Mouse (Mus musculus) duodenum, adult 2 months (tissue): ENCODE results near the gene Brk1. TPM values are rescaled to one million over a fixed set of nuclear protein-coding genes. Genes with fewer than 3 reads are reported as not detected.

Source experiments
- polyA plus RNA-seq: library from polyadenylated mRNA; depleted of rRNA; stranded (reverse); fragments of >200 nt; gene quantifications from 2 replicates; pipeline ENCODE4 v1.2.3, GENCODE M21; 2012; ENCODE audit warnings: low replicate concordance; rRNA removed

The Brk1 gene
- 67.1 and 90.7 TPM in 2 replicates for polyA plus RNA-seq

GRCm38 (mm10) chr6:113604432-113605223, at the start of gene Brk1:
Gene Brk1, plus strand, starts transcription at chr6:113604772.

DNA sequence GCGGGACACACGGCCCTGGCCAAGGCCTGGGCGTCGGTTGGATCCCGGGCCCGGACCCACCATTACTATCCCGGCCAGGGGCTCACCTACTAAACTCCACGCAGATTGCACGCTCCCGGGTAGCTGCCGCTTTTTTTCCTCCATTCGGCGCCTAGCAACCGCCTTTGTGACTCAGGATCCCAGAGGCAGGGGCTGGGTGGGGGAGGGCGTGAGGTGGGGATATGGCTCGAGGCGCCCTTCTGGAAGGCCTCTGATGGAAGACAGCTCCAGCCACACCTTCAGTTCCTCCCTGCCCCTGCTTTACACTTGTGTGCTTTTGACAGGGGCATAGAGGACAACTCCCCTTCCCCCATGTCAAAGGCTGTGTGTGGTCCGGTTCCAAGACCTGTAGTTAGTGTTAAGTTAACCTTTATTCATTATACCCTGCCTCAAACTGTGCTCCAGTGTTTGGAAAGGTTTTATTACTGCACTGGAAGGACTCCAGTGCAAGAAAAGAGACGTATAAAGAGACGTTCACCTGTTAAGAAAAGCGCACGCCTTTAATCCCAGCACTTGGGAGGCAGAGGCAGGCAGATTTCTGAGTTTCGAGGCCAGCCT, 3.9 kb upstream of the Brk1 start, which contains the start of gene Fancd2os:
Gene Fancd2os, minus strand, starts transcription at position 173 of the 597 bp plus-strand sequence.

DNA sequence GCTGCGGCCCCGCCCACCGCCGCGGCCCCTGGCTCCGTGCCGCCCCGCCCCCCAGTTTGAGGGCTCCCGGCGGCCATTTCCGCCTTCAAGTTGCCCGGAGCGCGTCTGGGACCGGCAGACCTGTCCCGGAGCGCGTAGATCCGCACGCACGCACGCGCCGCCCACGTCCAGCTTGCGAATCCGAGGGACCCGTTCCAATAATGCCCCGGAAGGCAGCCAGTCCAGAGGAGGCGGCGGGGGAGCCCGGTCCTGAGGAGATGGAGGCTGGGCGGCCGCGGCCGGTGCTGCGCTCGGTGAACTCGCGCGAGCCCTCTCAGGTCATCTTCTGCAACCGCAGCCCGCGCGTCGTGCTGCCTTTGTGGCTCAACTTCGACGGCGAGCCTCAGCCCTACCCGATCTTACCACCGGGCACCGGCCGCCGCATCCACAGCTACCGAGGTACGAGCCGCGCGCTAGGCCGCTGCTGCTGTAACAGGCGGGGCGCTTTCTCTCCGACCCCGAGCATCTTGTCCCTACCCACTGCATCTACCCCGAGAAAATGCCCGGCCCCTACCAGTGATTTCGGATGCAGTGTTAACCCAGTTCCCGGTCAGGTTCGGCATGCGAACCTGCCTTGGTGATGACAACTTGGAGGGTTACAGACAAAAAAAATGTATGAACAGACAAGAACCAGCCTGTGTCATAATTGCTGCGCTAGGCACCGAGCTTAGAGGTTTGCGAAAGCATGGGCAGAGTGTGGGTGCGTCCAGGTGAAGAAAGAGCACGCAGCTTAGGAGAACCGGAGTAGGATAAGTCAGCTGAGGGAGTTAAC, 19.6 kb downstream of the Brk1 start, which contains the start of gene Vhl:
Gene Vhl, plus strand, starts transcription at position 19 of the 811 bp plus-strand sequence.

DNA sequence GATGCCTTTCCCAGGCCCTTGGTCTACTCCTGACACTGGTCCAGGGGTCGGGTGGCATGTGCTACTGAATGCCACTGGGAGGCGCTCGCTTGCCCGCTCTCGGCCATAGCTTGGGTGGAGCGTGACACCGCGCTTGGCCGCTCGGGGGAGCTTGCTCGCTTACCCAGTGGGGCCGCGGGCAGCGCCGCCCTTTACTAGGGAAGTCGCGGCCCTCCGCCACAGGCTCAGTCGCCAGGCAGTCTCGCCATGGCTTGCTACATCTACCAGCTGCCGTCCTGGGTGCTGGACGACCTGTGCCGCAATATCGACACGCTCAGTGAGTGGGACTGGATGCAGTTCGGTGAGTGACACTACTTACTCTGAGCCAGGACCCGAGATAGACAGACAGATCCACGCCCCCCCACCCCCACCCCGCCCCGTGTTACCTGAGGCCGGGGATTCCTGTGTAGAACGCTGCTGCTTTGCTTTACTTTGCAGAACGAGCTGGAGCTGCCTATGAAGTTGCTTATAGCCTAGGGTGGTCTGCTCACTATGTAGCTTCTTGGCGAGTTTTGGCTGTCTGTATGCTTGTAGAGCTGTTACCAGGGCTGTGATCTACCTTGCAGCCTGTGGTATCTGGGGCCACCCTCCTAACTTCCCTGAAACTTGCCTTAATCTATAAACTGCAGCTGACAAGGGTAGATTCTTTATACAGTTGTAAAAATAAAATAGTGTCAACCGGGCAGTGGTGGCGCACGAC, 33.9 kb downstream of the Brk1 start, which contains the start of gene Irak2:
Gene Irak2, plus strand, starts transcription at position 166 of the 739 bp plus-strand sequence.

Other genes with a start within 250 kb of the Brk1 start
- 15.6 and 22.6 TPM in 2 replicates for gene Tada3, start 226.9 kb upstream of the Brk1 start, polyA plus RNA-seq
- gene Arpc4, start 226.7 kb upstream of the Brk1 start, polyA plus RNA-seq, result 67.3 and 119 TPM in 2 replicates
- 8.6 and 11.1 TPM in 2 replicates for gene Ttll3, start 215.5 kb upstream of the Brk1 start, polyA plus RNA-seq
- gene Rpusd3, start 185.4 kb upstream of the Brk1 start, polyA plus RNA-seq, result 84.5 and 129 TPM in 2 replicates
- gene Cidec, start 169.0 kb upstream of the Brk1 start, polyA plus RNA-seq, result 128 and 320 TPM in 2 replicates
- 30.9 and 44.6 TPM in 2 replicates for gene Jagn1, start 162.2 kb upstream of the Brk1 start, polyA plus RNA-seq
- 4.0 and 14.6 TPM in 2 replicates for gene Il17re, start 146.3 kb upstream of the Brk1 start, polyA plus RNA-seq
- gene Il17rc, start 133.3 kb upstream of the Brk1 start, polyA plus RNA-seq, result 244 and 628 TPM in 2 replicates
- 7.6 and 8.4 TPM in 2 replicates for gene Creld1, start 121.5 kb upstream of the Brk1 start, polyA plus RNA-seq
- 0.04 and 0.15 TPM in 2 replicates for gene Prrt3, start 102.8 kb upstream of the Brk1 start, polyA plus RNA-seq
- 18.4 and 21.6 TPM in 2 replicates for gene Emc3, start 73.1 kb upstream of the Brk1 start, polyA plus RNA-seq
- gene Fancd2, start 73.1 kb upstream of the Brk1 start, polyA plus RNA-seq, result 0.89 and 1.6 TPM in 2 replicates
- not detected in 2 replicates for gene Fancd2os, start 4.1 kb upstream of the Brk1 start, polyA plus RNA-seq
- 5.1 and 7.9 TPM in 2 replicates for gene Vhl, start 19.2 kb downstream of the Brk1 start, polyA plus RNA-seq
- gene Irak2, start 33.7 kb downstream of the Brk1 start, polyA plus RNA-seq, result 40.6 and 58.1 TPM in 2 replicates
- gene Tatdn2, start 92.3 kb downstream of the Brk1 start, polyA plus RNA-seq, result 13.8 and 16.6 TPM in 2 replicates
- gene Ghrl, start 115.1 kb downstream of the Brk1 start, polyA plus RNA-seq, result 31.2 and 52.7 TPM in 2 replicates
- 157 and 205 TPM in 2 replicates for gene Sec13, start 136.0 kb downstream of the Brk1 start, polyA plus RNA-seq